In genomic region chr12:80801443-80801842, GRCm38 (mm10) we compare ENCODE assay signal across 19 mouse cellular contexts. TPM values are rescaled to one million over a fixed set of nuclear protein-coding genes. Genes with fewer than 3 reads are reported as not detected.
DNase-seq lines count a peak whose midpoint lies in the region; ATAC-seq and TF ChIP-seq lines count a peak whose summit lies in the region.
"Had no signal": no experiment of that assay in that cellular context is flagged by ENCODE, and none has a peak within 500 bp of the region (broad histone marks: within the 10 kb centered on the region; RNA-seq: fewer than 3 reads in every experiment).

No protein-coding gene starts in this region.

- TF ChIP-seq EP300 in MEL (IDR thresholded peaks at IDR 0.05; ENCODE audit: low read depth in 1 of 2, low read length in 2 of 2): no peak

- TF ChIP-seq RAD21 in MEL (IDR thresholded peaks at IDR 0.05; ENCODE audit: low read depth, low read length): peak; percentile 3

- no peak overlapping the region for H3K4me2 ChIP-seq in hindbrain, postnatal 0 days (ENCODE audit: low read depth, low read length)
- H3K4me2 ChIP-seq in hindbrain, embryonic 14.5 days (replicated peaks): no peak overlapping the region
- no peak overlapping the region for H3K4me2 ChIP-seq in lung, embryonic 14.5 days
- H3K4me2 ChIP-seq in forebrain, embryonic 12.5 days: no peak overlapping the region
- H3K4me2 ChIP-seq: heart, embryonic 11.5 days; limb, embryonic 12.5 days; liver, embryonic 13.5 days; midbrain, embryonic 12.5 days had no signal

- H3K79me2 ChIP-seq in MEL (ENCODE audit: control insufficient read depth, insufficient read depth, low read length, poor library complexity): peaks cover 56% of the 10 kb centered on the region

- no peak for DNase-seq in hindbrain, postnatal 0 days (ENCODE audit: low spot score)
- DNase-seq in hindbrain, embryonic 14.5 days (ENCODE audit: low spot score): no peak
- no peak for DNase-seq in lung, embryonic 14.5 days
- no peak for DNase-seq in lung, postnatal 10 days
- no peak for DNase-seq in MEL (ENCODE audit: low read depth, low spot score)
- DNase-seq in induced T-regulatory cell, adult 2 months (ENCODE audit: low read depth): peak; percentile 66
- DNase-seq in neural tube, embryonic 10.5 days (ENCODE audit: extremely low spot score, low spot score): no peak
- DNase-seq: adrenal gland, postnatal 14 days; cerebellum, adult 9-10 months; kidney, adult 2 months; kidney, postnatal 10 days; liver, embryonic 13.5 days had no signal

- no peaks in the 10 kb centered on the region for H3K9me3 ChIP-seq in hindbrain, postnatal 0 days (ENCODE audit: low read length)
- no peaks in the 10 kb centered on the region for H3K9me3 ChIP-seq in hindbrain, embryonic 14.5 days (ENCODE audit: control insufficient read depth, low read length)
- H3K9me3 ChIP-seq in lung, embryonic 14.5 days (ENCODE audit: low read depth, low read length): no peaks in the 10 kb centered on the region
- no peaks in the 10 kb centered on the region for H3K9me3 ChIP-seq in MEL (replicated peaks; ENCODE audit: insufficient read depth, low read length)
- H3K9me3 ChIP-seq in forebrain, embryonic 12.5 days: no peaks in the 10 kb centered on the region
- H3K9me3 ChIP-seq: hindbrain, embryonic 10.5 days; limb, embryonic 12.5 days; liver, embryonic 13.5 days; midbrain, embryonic 12.5 days had no signal

- no peaks in the 10 kb centered on the region; the same call in 1 of the 2 replicates for H3K4me1 ChIP-seq in hindbrain, postnatal 0 days (ENCODE audit: insufficient read depth, low read length)
- peaks cover 5% of the 10 kb centered on the region; the same call in 1 of the 2 replicates for H3K4me1 ChIP-seq in hindbrain, embryonic 14.5 days (replicated peaks; ENCODE audit: control insufficient read depth, insufficient read depth, low read length)
- H3K4me1 ChIP-seq in lung, embryonic 14.5 days (ENCODE audit: insufficient read depth): no peaks in the 10 kb centered on the region
- peaks cover 24 to 46% of the 10 kb centered on the region in 2 experiments for H3K4me1 ChIP-seq in MEL (ENCODE audit: control insufficient read depth in 1 of 2, insufficient read depth in 2 of 2, low read length in 2 of 2)
- H3K4me1 ChIP-seq in forebrain, embryonic 12.5 days: peaks cover 14% of the 10 kb centered on the region
- H3K4me1 ChIP-seq: limb, embryonic 12.5 days had no signal

- no peaks in the 10 kb centered on the region for H3K27me3 ChIP-seq in hindbrain, postnatal 0 days (ENCODE audit: insufficient read depth, low read length)
- H3K27me3 ChIP-seq in hindbrain, embryonic 14.5 days (ENCODE audit: control insufficient read depth, insufficient read depth, low read length): no peaks in the 10 kb centered on the region
- H3K27me3 ChIP-seq in lung, embryonic 14.5 days (ENCODE audit: insufficient read depth, low read length): no peaks in the 10 kb centered on the region
- no peaks in the 10 kb centered on the region for H3K27me3 ChIP-seq in MEL (ENCODE audit: control insufficient read depth in 1 of 2, insufficient read depth in 2 of 2, low read length in 2 of 2)
- H3K27me3 ChIP-seq in forebrain, embryonic 12.5 days: no peaks in the 10 kb centered on the region
- H3K27me3 ChIP-seq: limb, embryonic 12.5 days; liver, embryonic 13.5 days; midbrain, embryonic 12.5 days had no signal

- 0 out of 2 replicates have a peak, but pooled peaks have one; percentile 8 for TF ChIP-seq CTCF in hindbrain, postnatal 0 days (IDR thresholded peaks at IDR 0.05; ENCODE audit: low read depth)
- 0 out of 2 replicates have a peak, but pooled peaks have one; percentile 21 for TF ChIP-seq CTCF in lung, embryonic 14.5 days (IDR thresholded peaks at IDR 0.05; ENCODE audit: low read depth)
- TF ChIP-seq CTCF in MEL (IDR thresholded peaks at IDR 0.05 in 2 of 3, conservative IDR thresholded peaks at IDR 0.05 in 1 of 3; ENCODE audit: control insufficient read depth in 1 of 3, insufficient read depth in 1 of 3, low read depth in 2 of 3, low read length in 3 of 3, poor library complexity in 1 of 3, severe bottlenecking in 1 of 3): peak in 2 of 3 experiments; percentile 17 to 31; a peak in 2 of 6 replicates

- no peak for TF ChIP-seq POLR2A in MEL (IDR thresholded peaks at IDR 0.05; ENCODE audit: control insufficient read depth in 1 of 2, insufficient read depth in 1 of 2, low read depth in 1 of 2, low read length in 2 of 2, poor library complexity in 1 of 2)

- ATAC-seq in hindbrain, postnatal 0 days: no peak
- no peak for ATAC-seq in hindbrain, embryonic 14.5 days (ENCODE audit: low FRiP score)
- ATAC-seq in lung, embryonic 14.5 days (ENCODE audit: insufficient read depth): no peak
- no peak for ATAC-seq in forebrain, embryonic 12.5 days (ENCODE audit: low FRiP score)
- ATAC-seq: forebrain, embryonic 16.5 days had no signal

- no peak overlapping the region for H3K9ac ChIP-seq in hindbrain, postnatal 0 days (replicated peaks; ENCODE audit: low read length)
- H3K9ac ChIP-seq in hindbrain, embryonic 14.5 days: no peak overlapping the region
- H3K9ac ChIP-seq in lung, embryonic 14.5 days: no peak overlapping the region
- no peak overlapping the region for H3K9ac ChIP-seq in MEL (ENCODE audit: control insufficient read depth, low read depth, low read length, poor library complexity, severe bottlenecking)
- H3K9ac ChIP-seq in forebrain, embryonic 12.5 days: no peak overlapping the region
- H3K9ac ChIP-seq: limb, embryonic 12.5 days; liver, embryonic 13.5 days; midbrain, embryonic 12.5 days had no signal

- WGBS in hindbrain, postnatal 0 days: 98% methylated on average over 1 of the region's 1 CpGs
- WGBS in hindbrain, embryonic 14.5 days: 100% methylated on average over 1 of the region's 1 CpGs
- 100% methylated on average over 1 of the region's 1 CpGs for WGBS in lung, embryonic 14.5 days
- WGBS in forebrain, embryonic 12.5 days: 100% methylated on average over 1 of the region's 1 CpGs

- no peak overlapping the region for H3K27ac ChIP-seq in hindbrain, postnatal 0 days
- no peak overlapping the region for H3K27ac ChIP-seq in hindbrain, embryonic 14.5 days
- H3K27ac ChIP-seq in lung, embryonic 14.5 days (ENCODE audit: low read depth): no peak overlapping the region
- H3K27ac ChIP-seq in MEL (ENCODE audit: control insufficient read depth, low read depth, low read length): no peak overlapping the region
- no peak overlapping the region for H3K27ac ChIP-seq in forebrain, embryonic 12.5 days
- H3K27ac ChIP-seq: hindbrain, embryonic 10.5 days; limb, embryonic 12.5 days; midbrain, embryonic 12.5 days had no signal

- no peak overlapping the region for H3K4me3 ChIP-seq in hindbrain, postnatal 0 days (ENCODE audit: low read length)
- H3K4me3 ChIP-seq in hindbrain, embryonic 14.5 days (replicated peaks; ENCODE audit: low read length): no peak overlapping the region
- H3K4me3 ChIP-seq in lung, embryonic 14.5 days (ENCODE audit: low read depth, low read length): no peak overlapping the region
- no peak overlapping the region for H3K4me3 ChIP-seq in MEL (ENCODE audit: control insufficient read depth in 1 of 2, insufficient read depth in 1 of 2, low read depth in 2 of 2, low read length in 2 of 2)
- no peak overlapping the region for H3K4me3 ChIP-seq in forebrain, embryonic 12.5 days (replicated peaks)
- H3K4me3 ChIP-seq: hindbrain, embryonic 10.5 days; limb, embryonic 12.5 days; liver, embryonic 13.5 days; midbrain, embryonic 12.5 days had no signal

- H3K36me3 ChIP-seq in hindbrain, postnatal 0 days (ENCODE audit: insufficient read depth, low read length): no peaks in the 10 kb centered on the region
- no peaks in the 10 kb centered on the region for H3K36me3 ChIP-seq in hindbrain, embryonic 14.5 days (replicated peaks; ENCODE audit: control insufficient read depth, insufficient read depth)
- no peaks in the 10 kb centered on the region for H3K36me3 ChIP-seq in lung, embryonic 14.5 days (ENCODE audit: insufficient read depth)
- H3K36me3 ChIP-seq in MEL (ENCODE audit: control insufficient read depth in 1 of 2, insufficient read depth in 2 of 2, low read length in 2 of 2): peaks cover 2 to 67% of the 10 kb centered on the region in 2 experiments; a peak in 3 of 4 replicates
- H3K36me3 ChIP-seq in forebrain, embryonic 12.5 days (replicated peaks): no peaks in the 10 kb centered on the region
- H3K36me3 ChIP-seq: hindbrain, embryonic 10.5 days; limb, embryonic 12.5 days; liver, embryonic 13.5 days; midbrain, embryonic 12.5 days had no signal

TF ChIP-seq in MEL, 35 proteins besides CTCF, POLR2A, EP300 and RAD21:
- TF ChIP-seq ELF1 (IDR thresholded peaks at IDR 0.05; ENCODE audit: low read depth, low read length): no peak
- TF ChIP-seq POLR2AphosphoS2 (IDR thresholded peaks at IDR 0.05; ENCODE audit: low read length): no peak
- TF ChIP-seq ZKSCAN1 (IDR thresholded peaks at IDR 0.05; ENCODE audit: low read depth, low read length): no peak
- TF ChIP-seq E2F4 (IDR thresholded peaks at IDR 0.05; ENCODE audit: borderline replicate concordance, low read depth, low read length): no peak
- TF ChIP-seq CHD2 (IDR thresholded peaks at IDR 0.05; ENCODE audit: low read length): no peak

RNA-seq across cellular contexts. Expression of gene Susd6, which starts 11.1 kb away (rescaled TPM):
- total RNA-seq in hindbrain, postnatal 0 days (2014; rRNA removed): 21.3 and 26.3 TPM in 2 replicates
- polyA plus RNA-seq in hindbrain, postnatal 0 days (2015; fragmentation: Nextera tagmentation; extraction: Ambion mirVana): 9.2 and 9.9 TPM in 2 replicates
- polyA plus RNA-seq in hindbrain, embryonic 14.5 days (2014; fragmentation: Nextera tagmentation; extraction: Ambion mirVana): 12.5 and 14.8 TPM in 2 replicates
- polyA plus RNA-seq in lung, embryonic 14.5 days (2014; fragmentation: Nextera tagmentation; extraction: Ambion mirVana): 20.5 and 21.2 TPM in 2 replicates
- total RNA-seq in MEL (2012; rRNA removed): 12.2 and 13.0 TPM in 2 replicates
- polyA plus RNA-seq in MEL (2012; ENCODE audit: insufficient read depth in 1 of 2, insufficient read length in 2 of 2, low read depth in 1 of 2, low replicate concordance in 2 of 2, missing spikeins in 1 of 2): 10 to 100 TPM in 1 of 2 experiments, not detected in 1; 22.4 TPM
- 19.5 and 21.2 TPM in 2 replicates for polyA plus RNA-seq in forebrain, embryonic 12.5 days (2016; fragmentation: Nextera tagmentation; extraction: Ambion mirVana)

RNA-seq across cellular contexts. Expression of gene Ccdc177, which starts 41.0 kb away (rescaled TPM):
- 18.6 and 23.7 TPM in 2 replicates for total RNA-seq in hindbrain, postnatal 0 days (2014; rRNA removed)
- polyA plus RNA-seq in hindbrain, postnatal 0 days (2015; fragmentation: Nextera tagmentation; extraction: Ambion mirVana): 1.8 and 2.0 TPM in 2 replicates
- polyA plus RNA-seq in hindbrain, embryonic 14.5 days (2014; fragmentation: Nextera tagmentation; extraction: Ambion mirVana): 4.6 and 5.2 TPM in 2 replicates
- 0.04 and 0.11 TPM in 2 replicates for polyA plus RNA-seq in lung, embryonic 14.5 days (2014; fragmentation: Nextera tagmentation; extraction: Ambion mirVana)
- not detected in 2 replicates for total RNA-seq in MEL (2012; rRNA removed)
- not detected for polyA plus RNA-seq in MEL (2012; ENCODE audit: insufficient read depth in 1 of 2, insufficient read length in 2 of 2, low read depth in 1 of 2, low replicate concordance in 2 of 2, missing spikeins in 1 of 2)
- 6.2 and 7.8 TPM in 2 replicates for polyA plus RNA-seq in forebrain, embryonic 12.5 days (2016; fragmentation: Nextera tagmentation; extraction: Ambion mirVana)
- total RNA-seq: adrenal gland, postnatal 14 days had no signal
- polyA plus RNA-seq: heart, embryonic 11.5 days; heart, postnatal 0 days; kidney, adult 2 months; liver, embryonic 13.5 days had no signal
